In the genomic region with DNA sequence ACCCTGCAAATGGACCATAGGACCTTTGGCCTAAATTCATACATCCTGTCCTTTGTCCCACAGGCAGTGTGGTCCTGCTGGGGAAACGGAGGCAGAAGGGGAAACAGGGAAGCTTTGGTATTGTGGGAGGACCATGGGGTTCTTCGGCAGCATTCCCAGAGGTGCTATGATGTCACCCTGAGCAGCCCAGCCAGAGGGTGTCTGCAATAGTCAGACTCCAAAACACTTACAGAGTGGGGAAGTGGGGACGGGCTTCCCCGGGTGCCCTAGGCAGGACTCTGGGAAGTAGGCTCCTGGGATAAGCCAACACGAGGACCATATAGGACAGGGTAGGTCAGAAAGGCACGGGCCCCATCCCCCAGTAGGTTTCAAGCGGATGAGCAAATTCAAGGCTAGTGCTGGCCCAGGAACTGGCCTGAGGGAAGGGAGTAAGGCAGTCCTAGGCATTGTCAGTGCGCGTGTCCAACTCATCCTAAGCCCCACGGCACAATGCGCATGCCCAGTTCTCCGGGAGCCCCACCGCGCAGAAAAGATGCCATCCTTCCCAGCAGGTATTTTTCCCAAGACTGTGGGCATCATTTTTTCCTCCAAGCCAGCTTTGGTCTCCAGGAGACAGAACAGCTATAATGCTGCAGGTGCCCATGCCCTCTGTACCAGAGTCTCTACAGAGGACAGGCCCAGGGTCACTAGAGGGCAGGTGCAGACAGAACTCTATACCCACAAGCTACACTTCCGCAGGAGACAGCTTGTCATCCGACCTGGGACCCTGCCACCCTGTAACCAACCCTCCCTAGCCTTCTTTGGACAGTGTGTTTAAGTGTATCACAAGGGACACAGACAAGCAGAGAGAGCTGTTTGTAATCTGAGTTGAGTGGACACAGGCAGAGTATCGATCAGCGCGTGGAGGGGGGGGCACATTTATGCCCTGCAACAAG, we compare ENCODE assay signal across 10 mouse cellular contexts.
DNase-seq lines count a peak whose midpoint lies in the region; ATAC-seq and TF ChIP-seq lines count a peak whose summit lies in the region.
"Had no signal": no experiment of that assay in that cellular context is flagged by ENCODE, and none has a peak within 500 bp of the region (broad histone marks: within the 10 kb centered on the region; RNA-seq: fewer than 3 reads in every experiment).

No protein-coding gene starts in this region.

- H3K9me3 ChIP-seq in midbrain, embryonic 13.5 days, result no peaks in the 10 kb centered on the region
- no peaks in the 10 kb centered on the region for H3K9me3 ChIP-seq in midbrain, embryonic 14.5 days (ENCODE audit: control insufficient read depth, low read length)
- no peaks in the 10 kb centered on the region for H3K9me3 ChIP-seq in forebrain, postnatal 0 days (ENCODE audit: low read length)

- peak; percentile 15 for DNase-seq in gastrocnemius, postnatal 10 days
- DNase-seq in gastrocnemius, postnatal 25 days, result no peak
- DNase-seq in midbrain, embryonic 14.5 days, result no peak
- DNase-seq in forebrain, postnatal 0 days, result no peak
- DNase-seq in kidney, postnatal 10 days, result peak; percentile 11
- no peak for DNase-seq in cerebellum, adult 18-20 months
- no peak for DNase-seq in layer of hippocampus, adult 9-10 months (ENCODE audit: low spot score)

- peak; percentile 29 for ATAC-seq in midbrain, embryonic 13.5 days
- no peak for ATAC-seq in midbrain, embryonic 14.5 days (ENCODE audit: low FRiP score, low TSS enrichment)
- no peak for ATAC-seq in forebrain, postnatal 0 days
- ATAC-seq: CD4-positive, CD25-positive, alpha-beta regulatory T cell, adult 4 months had no signal

- H3K9ac ChIP-seq in midbrain, embryonic 13.5 days (replicated peaks), result no peak overlapping the region
- no peak overlapping the region for H3K9ac ChIP-seq in midbrain, embryonic 14.5 days (replicated peaks; ENCODE audit: low read length)
- no peak overlapping the region for H3K9ac ChIP-seq in forebrain, postnatal 0 days

- H3K27me3 ChIP-seq in midbrain, embryonic 13.5 days, result no peaks in the 10 kb centered on the region
- no peaks in the 10 kb centered on the region for H3K27me3 ChIP-seq in midbrain, embryonic 14.5 days (ENCODE audit: control insufficient read depth, insufficient read depth, low read length)
- no peaks in the 10 kb centered on the region for H3K27me3 ChIP-seq in forebrain, postnatal 0 days (ENCODE audit: insufficient read depth, low read length)

- H3K4me1 ChIP-seq in midbrain, embryonic 13.5 days (replicated peaks), result peaks cover 10% of the 10 kb centered on the region
- peaks cover 8% of the 10 kb centered on the region for H3K4me1 ChIP-seq in midbrain, embryonic 14.5 days (ENCODE audit: control insufficient read depth, insufficient read depth, low read length)
- H3K4me1 ChIP-seq in forebrain, postnatal 0 days (ENCODE audit: insufficient read depth), result 0 out of 2 replicates have a peak, but pooled peaks cover 8% of the 10 kb centered on the region

- H3K4me3 ChIP-seq in midbrain, embryonic 13.5 days (replicated peaks), result no peak overlapping the region
- no peak overlapping the region for H3K4me3 ChIP-seq in midbrain, embryonic 14.5 days (replicated peaks; ENCODE audit: low read depth, low read length)
- H3K4me3 ChIP-seq in forebrain, postnatal 0 days (ENCODE audit: low read depth, low read length), result no peak overlapping the region
- H3K4me3 ChIP-seq: erythroblast, embryonic 14.5 days had no signal

- no peak overlapping the region for H3K27ac ChIP-seq in midbrain, embryonic 13.5 days
- H3K27ac ChIP-seq in midbrain, embryonic 14.5 days (replicated peaks; ENCODE audit: low read depth, low read length), result no peak overlapping the region
- no peak overlapping the region for H3K27ac ChIP-seq in forebrain, postnatal 0 days (ENCODE audit: low read depth, low read length)

- no peak overlapping the region for H3K4me2 ChIP-seq in midbrain, embryonic 13.5 days (replicated peaks)
- no peak overlapping the region; the same call in 1 of the 2 replicates for H3K4me2 ChIP-seq in midbrain, embryonic 14.5 days (ENCODE audit: low read length)
- H3K4me2 ChIP-seq in forebrain, postnatal 0 days (ENCODE audit: low read depth), result 0 out of 2 replicates have a peak overlapping the region, but pooled peaks have one; percentile 6

- TF ChIP-seq CTCF in forebrain, postnatal 0 days (IDR thresholded peaks at IDR 0.05; ENCODE audit: low read depth), result no peak

- H3K36me3 ChIP-seq in midbrain, embryonic 13.5 days, result no peaks in the 10 kb centered on the region
- no peaks in the 10 kb centered on the region for H3K36me3 ChIP-seq in midbrain, embryonic 14.5 days (ENCODE audit: control insufficient read depth, insufficient read depth, low read length)
- no peaks in the 10 kb centered on the region; the same call in 1 of the 2 replicates for H3K36me3 ChIP-seq in forebrain, postnatal 0 days (ENCODE audit: insufficient read depth)

- WGBS in midbrain, embryonic 13.5 days, result 78% methylated on average over 19 of the region's 19 CpGs
- 79% methylated on average over 19 of the region's 19 CpGs for WGBS in midbrain, embryonic 14.5 days
- 72% methylated on average over 19 of the region's 19 CpGs for whole genome bisulfite sequencing in forebrain, postnatal 0 days

Comparison
In these comparisons a context has a peak if more than half of its experiments do, and no peak if none do; other contexts are left out.
1. DNase-seq: peak in gastrocnemius, postnatal 10 days (single experiment) and kidney, postnatal 10 days (single experiment); none in gastrocnemius, postnatal 25 days (single experiment), midbrain, embryonic 14.5 days (single experiment), forebrain, postnatal 0 days (single experiment), cerebellum, adult 18-20 months (0 of 2) and layer of hippocampus, adult 9-10 months (single experiment).